Mouse (Mus musculus) liver, adult (tissue): ENCODE measurements around the gene Slc25a30.

ENCODE experiments used
- GATA4 ChIP-seq: IDR thresholded peaks from 2 replicates; pipeline ENCODE4 v1.6.1; 2014; ENCODE audit warnings: mild to moderate bottlenecking, low read length; ENCODE audit not compliant: insufficient replicate concordance

Slc25a30 gene

DNA sequence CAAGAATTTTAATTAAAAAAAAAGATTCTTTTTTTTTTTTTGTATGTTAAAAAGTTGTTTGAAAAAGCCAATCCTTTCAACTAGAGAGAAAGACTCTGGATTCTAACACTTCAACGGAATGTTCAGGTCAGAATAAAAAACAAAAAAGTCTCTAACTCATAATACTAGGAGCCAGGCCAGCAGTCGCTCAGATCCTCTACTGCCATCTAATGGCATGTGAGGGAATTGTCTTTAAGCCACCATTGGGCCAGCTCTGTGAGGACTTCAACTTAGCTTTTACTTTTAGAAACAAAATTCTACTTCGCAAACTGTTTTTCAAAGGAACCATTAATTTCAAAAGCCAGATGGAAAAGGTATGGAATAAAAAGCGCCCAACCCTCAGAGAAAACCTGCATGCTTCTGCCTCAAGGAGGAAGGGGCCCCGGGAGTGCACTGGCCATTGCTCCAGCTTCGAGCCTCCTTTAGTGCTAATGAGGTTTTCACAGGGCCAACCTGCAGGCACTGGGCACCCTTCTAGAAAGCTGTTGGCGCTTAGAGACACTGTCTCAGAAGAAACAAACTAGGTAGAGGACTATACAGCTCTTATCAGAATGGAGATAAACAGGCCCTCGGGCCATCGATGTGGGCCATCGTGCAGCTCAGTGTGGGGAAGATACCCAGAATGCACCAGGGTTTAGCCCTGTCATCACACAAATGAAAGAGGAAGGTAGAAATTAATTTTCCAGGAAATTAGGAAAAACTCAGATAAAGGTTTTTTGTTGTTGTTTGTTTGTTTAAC is 25.6 kb downstream of the Slc25a30 start:
- TF ChIP-seq GATA4: no peak

DNA sequence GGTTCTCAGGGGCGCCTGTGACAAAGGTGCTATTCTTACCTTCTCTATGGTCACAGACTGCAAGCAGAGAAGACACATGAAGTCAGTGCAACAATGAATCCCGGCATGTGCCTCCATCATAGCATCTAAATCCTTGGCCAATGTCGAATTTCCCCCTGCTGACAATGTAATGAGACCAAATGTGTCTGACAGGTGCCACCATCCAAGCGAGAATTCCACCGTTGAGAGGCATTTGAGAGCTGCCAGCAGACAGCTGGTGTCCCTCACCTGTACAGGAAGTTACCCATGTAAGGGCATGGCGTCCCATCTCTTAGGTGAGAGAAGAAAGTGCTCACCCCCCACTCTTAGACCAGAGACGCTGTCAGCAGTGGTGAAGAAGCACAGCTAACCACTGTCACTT is 28.4 kb downstream of the Slc25a30 start:
- no peak for TF ChIP-seq GATA4

DNA sequence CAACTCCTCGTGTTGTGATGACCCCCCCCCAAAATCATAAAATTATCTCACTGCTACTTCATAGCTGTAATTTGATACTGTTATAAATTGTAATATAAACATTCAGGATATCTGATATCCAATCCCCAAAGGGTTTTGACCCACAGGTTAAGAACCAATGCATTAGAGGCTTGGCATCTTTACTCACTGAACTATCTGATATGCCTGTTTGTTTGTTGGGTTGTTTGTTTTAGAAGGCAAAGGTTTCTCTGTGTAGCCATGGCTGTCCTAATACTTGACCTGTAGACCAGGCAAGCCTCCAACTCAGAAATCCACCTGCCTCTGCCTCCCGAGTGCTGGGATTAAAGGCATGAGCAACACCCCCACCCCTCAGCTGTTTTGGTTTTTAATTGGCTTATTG is 29.0 kb downstream of the Slc25a30 start:
- TF ChIP-seq GATA4: no peak

DNA sequence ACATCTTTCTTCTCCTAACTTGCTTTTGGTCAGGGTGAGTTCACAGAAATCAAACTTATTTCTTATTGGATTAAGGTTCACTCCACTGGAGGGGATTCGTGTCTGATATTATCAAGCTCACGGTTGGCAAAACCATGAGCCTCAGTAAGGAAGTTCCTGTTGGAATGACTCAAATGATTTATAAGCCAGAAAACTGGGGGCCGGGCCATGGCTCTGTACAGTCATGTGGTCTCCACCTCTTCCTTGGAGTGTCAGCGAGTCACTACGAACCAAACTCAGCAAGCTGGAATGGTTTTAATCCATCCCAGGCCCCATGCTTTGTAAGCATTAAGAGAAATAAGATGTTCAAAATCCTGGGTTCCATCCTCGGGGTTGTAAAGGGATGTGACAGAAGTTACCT is 29.9 kb downstream of the Slc25a30 start:
- no peak for TF ChIP-seq GATA4

DNA sequence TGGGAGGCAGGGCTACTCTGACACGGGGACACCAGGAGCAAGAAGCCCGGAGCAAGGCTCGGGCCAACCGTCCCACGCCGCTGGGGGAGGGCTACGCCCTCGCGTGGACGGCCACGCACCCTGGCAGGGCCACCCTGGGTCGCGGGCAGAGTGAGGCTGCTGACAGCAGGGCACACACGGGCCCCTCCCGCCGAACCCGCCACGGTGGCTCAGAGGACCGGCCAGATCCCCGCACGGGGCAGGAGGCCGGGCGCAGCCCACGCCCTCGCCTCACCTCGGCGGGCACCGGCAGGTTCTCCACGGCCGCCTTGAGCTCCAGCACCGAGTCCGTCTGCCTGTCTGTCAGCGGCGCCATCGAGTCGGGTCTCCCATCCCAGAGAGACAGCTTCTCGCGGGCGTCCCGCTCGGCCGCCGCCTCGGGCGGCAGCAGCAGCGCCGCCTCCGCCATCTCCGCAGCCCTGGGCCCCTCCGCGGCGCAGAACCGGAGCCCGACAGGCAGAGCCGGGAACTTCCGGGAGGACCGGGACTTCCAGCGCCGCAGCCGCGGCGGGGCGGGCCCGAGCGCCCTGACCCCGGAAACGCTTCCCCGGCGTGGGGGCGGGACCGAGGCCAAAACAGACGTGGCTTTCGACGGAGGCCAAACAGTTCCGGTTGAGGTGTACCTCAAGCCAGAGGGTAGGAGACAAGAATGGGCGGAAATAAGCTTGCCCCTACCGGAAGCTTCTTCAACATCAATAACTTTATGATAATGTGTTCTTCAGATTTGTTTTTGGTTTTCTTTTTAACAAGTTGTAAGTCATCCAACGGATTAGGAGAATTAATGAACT is 32.6 kb downstream of the Slc25a30 start, which contains the start of gene Cog3:
Gene Cog3 (minus strand): TSS at position 527 of the 827 bp plus-strand sequence.
- no peak for TF ChIP-seq GATA4

DNA sequence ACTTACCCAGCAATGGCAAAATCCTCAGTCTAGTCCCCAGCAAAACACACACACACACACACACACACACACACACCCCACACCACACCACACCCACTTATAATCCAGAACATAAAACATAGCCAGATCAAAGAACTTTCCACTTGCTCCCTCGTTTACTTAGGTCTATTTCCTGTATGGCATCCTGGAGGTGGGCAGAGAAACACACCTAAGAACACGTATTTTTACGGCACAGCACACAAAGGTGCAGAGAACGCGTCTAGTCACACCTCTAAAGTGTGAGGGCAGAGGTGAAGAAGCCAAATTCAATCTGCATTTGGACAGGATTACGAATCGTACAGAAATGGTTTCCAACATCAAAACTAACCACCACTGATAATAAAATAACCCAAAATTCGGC is 33.6 kb downstream of the Slc25a30 start:
- no peak for TF ChIP-seq GATA4

DNA sequence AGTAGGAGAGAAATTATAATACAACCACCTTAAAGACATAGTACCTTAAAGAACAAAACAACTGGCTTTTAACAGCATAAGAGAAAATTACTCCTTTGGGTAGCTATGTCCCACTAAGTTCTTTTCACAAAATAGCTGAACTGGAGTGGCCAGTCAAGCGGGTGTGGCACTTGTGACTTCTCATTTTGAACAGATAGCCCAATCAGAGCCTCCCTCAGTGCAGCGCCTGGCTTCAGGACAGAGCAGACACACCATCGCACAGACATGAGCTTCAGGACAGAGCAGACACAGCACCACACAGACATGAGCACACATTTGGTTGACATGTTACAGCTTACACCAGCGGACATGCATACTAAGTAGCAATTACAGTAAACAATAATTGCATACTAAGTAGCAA is 35.8 kb downstream of the Slc25a30 start:
- TF ChIP-seq GATA4: no peak

DNA sequence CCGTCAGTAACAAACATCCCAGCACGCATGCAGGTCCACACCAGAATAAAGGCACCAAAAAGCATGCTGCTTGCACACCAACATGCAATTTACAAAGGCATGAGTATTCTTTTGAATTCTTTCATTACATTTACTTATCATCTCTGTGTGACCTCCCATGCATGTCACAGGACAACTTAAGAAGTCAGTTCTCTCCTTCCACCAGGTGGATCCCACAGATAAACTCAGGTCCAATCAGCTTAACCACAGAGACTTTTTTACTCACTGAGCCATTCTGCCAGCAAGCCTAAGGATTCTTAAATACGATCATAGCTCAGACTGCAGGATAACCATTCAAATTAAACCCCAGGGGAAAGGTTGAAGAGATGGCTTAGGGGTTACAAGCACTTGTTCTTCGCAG is 37.7 kb downstream of the Slc25a30 start:
- TF ChIP-seq GATA4: no peak

DNA sequence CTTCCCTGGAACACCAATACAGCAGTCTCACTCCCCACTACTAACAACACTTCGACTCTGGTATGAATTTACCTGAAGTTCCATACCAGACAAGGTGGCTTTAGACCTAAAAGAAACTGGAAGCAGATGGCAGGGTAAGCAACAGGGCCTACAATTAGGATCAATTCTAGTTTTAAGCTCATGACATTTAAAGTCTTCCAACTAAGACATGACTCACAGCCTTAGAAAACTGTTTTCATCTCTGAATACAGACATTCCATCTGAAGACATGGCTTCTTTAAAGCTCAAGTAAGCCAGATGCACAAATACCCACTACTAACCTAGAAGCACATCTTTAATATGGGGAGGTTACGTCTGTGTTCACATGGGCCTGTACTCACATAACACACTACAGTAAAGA is 38.9 kb downstream of the Slc25a30 start:
- no peak for TF ChIP-seq GATA4

DNA sequence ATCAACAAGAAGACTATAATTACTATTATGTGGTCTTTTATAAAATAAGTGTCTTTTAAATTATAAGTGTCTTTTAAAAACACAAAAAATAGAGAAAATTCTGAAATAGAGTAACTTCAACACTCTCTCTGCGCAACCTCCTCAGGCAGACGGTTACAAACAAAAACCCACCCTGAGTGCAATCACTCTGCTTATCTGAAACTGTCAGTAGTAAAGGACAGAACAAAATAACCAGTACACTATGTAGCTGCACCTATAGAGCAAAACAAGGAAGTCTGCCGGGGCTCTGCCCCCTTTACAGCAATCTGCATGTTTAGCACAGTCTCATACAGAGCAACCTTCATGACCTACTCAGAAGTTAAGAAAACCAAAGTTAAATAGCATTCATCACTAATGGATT is 44.9 kb downstream of the Slc25a30 start:
- TF ChIP-seq GATA4: no peak

DNA sequence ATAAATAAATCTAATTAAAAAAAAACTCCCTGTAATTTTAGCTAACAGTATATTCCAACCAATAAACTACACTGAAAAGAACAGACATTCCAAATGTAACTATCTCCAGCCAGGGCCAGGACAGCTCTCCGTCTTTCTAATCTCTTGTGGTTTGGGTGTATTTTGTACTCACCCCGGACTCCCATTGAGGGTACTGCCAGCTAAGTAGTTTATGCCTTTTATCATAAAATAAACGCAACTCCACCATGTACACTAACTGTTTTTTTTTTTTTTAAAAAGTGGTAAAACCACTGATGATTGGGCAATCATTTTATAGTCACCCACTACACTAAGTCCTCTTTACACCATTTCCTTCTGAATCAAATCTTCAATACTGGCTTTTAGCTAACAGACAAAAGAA is 51.2 kb downstream of the Slc25a30 start:
- no peak for TF ChIP-seq GATA4

DNA sequence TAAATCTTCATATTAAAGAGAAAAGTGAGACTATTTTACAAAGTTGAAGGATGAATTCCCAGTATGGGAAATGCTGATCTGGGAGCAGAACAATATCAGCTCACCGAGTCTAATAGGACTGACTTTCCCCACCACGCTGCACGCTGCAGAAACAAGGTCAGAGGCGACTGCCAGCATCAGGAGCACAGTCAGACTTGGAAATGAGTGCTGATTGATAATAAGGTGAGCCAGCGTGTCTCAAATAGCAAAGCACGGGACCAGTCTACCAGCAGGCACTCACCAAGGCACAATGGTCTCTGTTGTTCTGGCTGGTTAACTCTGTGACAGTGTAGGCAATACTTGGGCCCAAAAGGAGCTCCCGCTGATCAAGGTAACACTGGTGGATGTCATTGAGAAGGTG is 54.2 kb downstream of the Slc25a30 start:
- no peak for TF ChIP-seq GATA4

DNA sequence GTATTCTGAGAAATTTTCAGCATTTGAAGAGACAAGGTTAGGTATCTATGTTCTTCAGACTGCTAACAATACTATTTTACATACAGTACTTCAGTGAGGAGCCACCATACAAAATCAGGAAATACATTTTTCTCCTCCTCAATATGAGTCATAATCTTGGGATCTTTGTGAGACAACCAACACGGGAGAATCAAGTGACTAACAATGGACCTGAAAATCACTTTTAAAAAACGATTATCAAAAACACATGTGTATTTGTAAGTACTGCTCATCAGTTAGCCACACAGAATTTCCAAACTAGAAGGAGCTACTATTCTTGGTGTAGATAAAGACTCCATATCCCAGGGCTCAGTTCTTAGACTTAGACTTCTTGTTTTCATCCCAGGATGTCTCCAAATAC is 55.5 kb downstream of the Slc25a30 start:
- no peak for TF ChIP-seq GATA4

DNA sequence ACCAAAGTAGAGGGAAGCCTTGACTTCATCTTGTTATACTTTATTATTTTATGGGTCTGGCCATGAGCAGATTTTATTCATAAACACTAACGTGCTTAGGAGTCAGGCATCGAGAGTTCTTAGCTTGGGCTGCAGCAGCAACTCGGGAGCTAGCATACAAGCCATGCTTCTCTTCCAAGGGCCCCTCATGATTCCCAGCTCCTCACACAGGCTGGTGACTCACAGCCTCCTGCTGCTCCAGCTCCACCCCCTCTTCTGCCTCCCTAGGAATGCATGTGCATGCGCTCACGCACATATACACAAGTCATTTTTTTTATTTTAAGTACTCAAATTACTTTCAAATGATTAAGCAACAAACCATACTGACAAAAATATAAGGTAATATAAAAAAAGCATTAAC is 58.7 kb downstream of the Slc25a30 start:
- TF ChIP-seq GATA4: no peak

DNA sequence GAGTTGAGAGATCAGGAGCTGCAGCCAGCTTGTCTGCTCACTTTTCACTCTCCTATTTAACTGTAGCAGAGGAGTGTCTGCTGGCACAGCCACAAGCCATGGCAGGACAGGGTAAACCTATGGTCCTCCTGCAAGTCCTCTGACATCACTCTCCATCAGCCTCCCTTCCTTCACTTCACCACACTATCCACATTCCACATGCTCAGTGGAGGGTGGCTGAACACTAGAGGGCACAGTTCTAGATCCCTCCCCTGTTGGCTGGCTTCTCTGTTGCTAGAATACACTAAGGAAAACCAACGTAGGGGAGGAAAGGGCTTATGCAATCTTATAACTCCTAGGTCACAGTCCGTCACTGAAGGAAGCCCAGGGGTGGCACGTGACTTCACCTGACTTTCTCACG is 59.8 kb downstream of the Slc25a30 start:
- no peak for TF ChIP-seq GATA4

DNA sequence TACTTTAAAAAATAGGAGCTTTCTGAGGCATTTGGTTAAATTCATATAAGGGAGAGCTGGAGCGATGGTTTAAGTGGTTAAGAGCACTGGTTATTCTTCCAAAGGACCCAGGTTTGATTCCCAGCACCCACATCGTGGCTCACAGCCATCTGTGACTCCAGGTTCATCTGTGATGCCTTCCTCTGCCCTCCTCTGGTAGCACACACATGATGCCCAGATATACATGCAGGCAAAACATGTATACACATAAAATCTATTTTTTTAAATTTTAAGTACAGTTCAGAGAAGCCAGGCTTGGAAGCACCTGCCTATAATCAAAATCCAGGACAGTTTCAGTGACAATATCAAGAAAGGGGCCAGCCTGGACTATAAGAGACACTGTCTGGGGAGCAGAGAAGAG is 64.0 kb downstream of the Slc25a30 start:
- no peak for TF ChIP-seq GATA4
